Mouse (Mus musculus): Measurements from ENCODE around the gene Olfr212. TPM values are rescaled to one million over a fixed set of nuclear protein-coding genes. Genes with fewer than 3 reads are reported as not detected.
"Not testable (repeated sequence)": the region's sequence is repeated elsewhere in the genome, so short reads cannot be mapped to it uniquely, and the experiment has no call there.

Olfr212 gene
- polyA plus RNA-seq (2012; ENCODE audit: insufficient read depth, insufficient read length, missing spikeins): not detected in 2 replicates

- H3K4me3 ChIP-seq (ENCODE audit: insufficient read depth, low read length); H3K4me1 ChIP-seq (ENCODE audit: control insufficient read depth, insufficient read depth, low read length); H3K27ac ChIP-seq (ENCODE audit: insufficient read depth, low read depth, low read length): not testable (repeated sequence)
Measured at GRCm38 (mm10) chr6:116506302-116507003, at the start of gene Olfr212. Olfr212 (plus strand) TSS chr6:116506516.

GRCm38 (mm10) chr6:116458728-116459127 is 47.6 kb upstream of the Olfr212 start:
- peak overlapping the region; percentile 52 for H3K27ac ChIP-seq (ENCODE audit: insufficient read depth, low read depth, low read length)
- H3K4me3 ChIP-seq (ENCODE audit: insufficient read depth, low read length): no peak overlapping the region

GRCm38 (mm10) chr6:116459232-116459631 is 47.1 kb upstream of the Olfr212 start:
- TF ChIP-seq CTCF (IDR thresholded peaks at IDR 0.05; ENCODE audit: low read depth, low read length) (no peak), POLR2A (IDR thresholded peaks at IDR 0.05; ENCODE audit: borderline replicate concordance, low read depth, low read length) (no peak)
- Histone ChIP-seq H3K4me3 (ENCODE audit: insufficient read depth, low read length) (no peak overlapping the region), H3K27ac (ENCODE audit: insufficient read depth, low read depth, low read length) (peak overlapping the region; percentile 52), H3K4me1 (ENCODE audit: control insufficient read depth, insufficient read depth, low read length) (peaks cover 54% of the 10 kb centered on the region)

More at GRCm38 (mm10) chr6:116458728-116459127, 47.6 kb upstream of the Olfr212 start:
- H3K4me1 ChIP-seq (ENCODE audit: control insufficient read depth, insufficient read depth, low read length): peaks cover 54% of the 10 kb centered on the region
- TF ChIP-seq POLR2A (IDR thresholded peaks at IDR 0.05; ENCODE audit: borderline replicate concordance, low read depth, low read length): no peak

- peaks cover 45% of the 10 kb centered on the region for H3K4me1 ChIP-seq (ENCODE audit: control insufficient read depth, insufficient read depth, low read length)
- no peak within 1 kb of the TSS for H3K27ac ChIP-seq (ENCODE audit: insufficient read depth, low read depth, low read length)
- TF ChIP-seq CTCF (IDR thresholded peaks at IDR 0.05; ENCODE audit: low read depth, low read length) (no peak), POLR2A (IDR thresholded peaks at IDR 0.05; ENCODE audit: borderline replicate concordance, low read depth, low read length) (no peak)
- H3K4me3 ChIP-seq (ENCODE audit: insufficient read depth, low read length): peak within 1 kb of the TSS; percentile 60
Measured at GRCm38 (mm10) chr6:116460544-116461283, 45.6 kb upstream of the Olfr212 start, which contains the start of gene Alox5. Alox5 (minus strand) TSS chr6:116461178.

- H3K4me3 ChIP-seq (ENCODE audit: insufficient read depth, low read length): no peak overlapping the region
- H3K27ac ChIP-seq (ENCODE audit: insufficient read depth, low read depth, low read length): no peak overlapping the region
- TF ChIP-seq CTCF (IDR thresholded peaks at IDR 0.05; ENCODE audit: low read depth, low read length) (no peak), POLR2A (IDR thresholded peaks at IDR 0.05; ENCODE audit: borderline replicate concordance, low read depth, low read length) (no peak)
- H3K4me1 ChIP-seq (ENCODE audit: control insufficient read depth, insufficient read depth, low read length): peaks cover 7% of the 10 kb centered on the region
Measured at GRCm38 (mm10) chr6:116468081-116468480, 38.2 kb upstream of the Olfr212 start.

- TF ChIP-seq POLR2A (IDR thresholded peaks at IDR 0.05; ENCODE audit: borderline replicate concordance, low read depth, low read length): no peak
- TF ChIP-seq CTCF (IDR thresholded peaks at IDR 0.05; ENCODE audit: low read depth, low read length): no peak
- Histone ChIP-seq H3K4me3 (ENCODE audit: insufficient read depth, low read length) (no peak overlapping the region), H3K4me1 (ENCODE audit: control insufficient read depth, insufficient read depth, low read length) (peaks cover 24% of the 10 kb centered on the region), H3K27ac (ENCODE audit: insufficient read depth, low read depth, low read length) (no peak overlapping the region)
Measured at GRCm38 (mm10) chr6:116485081-116485480, 21.2 kb upstream of the Olfr212 start.

- H3K27ac ChIP-seq (ENCODE audit: insufficient read depth, low read depth, low read length): peak overlapping the region; percentile 66
- TF ChIP-seq POLR2A (IDR thresholded peaks at IDR 0.05; ENCODE audit: borderline replicate concordance, low read depth, low read length) (no peak), CTCF (IDR thresholded peaks at IDR 0.05; ENCODE audit: low read depth, low read length) (no peak)
- H3K4me3 ChIP-seq (ENCODE audit: insufficient read depth, low read length): no peak overlapping the region
- peaks cover 24% of the 10 kb centered on the region for H3K4me1 ChIP-seq (ENCODE audit: control insufficient read depth, insufficient read depth, low read length)
Measured at GRCm38 (mm10) chr6:116486833-116487232, 19.5 kb upstream of the Olfr212 start.

GRCm38 (mm10) chr6:116488791-116489190 is 17.5 kb upstream of the Olfr212 start, which contains the start of gene Olfr211:
Olfr211 (plus strand) TSS chr6:116489091.
- Histone ChIP-seq H3K4me3 (ENCODE audit: insufficient read depth, low read length) (no peak within 1 kb of the TSS), H3K4me1 (ENCODE audit: control insufficient read depth, insufficient read depth, low read length) (peaks cover 27% of the 10 kb centered on the region), H3K27ac (ENCODE audit: insufficient read depth, low read depth, low read length) (no peak within 1 kb of the TSS)
- TF ChIP-seq CTCF (IDR thresholded peaks at IDR 0.05; ENCODE audit: low read depth, low read length) (no peak), POLR2A (IDR thresholded peaks at IDR 0.05; ENCODE audit: borderline replicate concordance, low read depth, low read length) (no peak)

- Histone ChIP-seq H3K4me1 (ENCODE audit: control insufficient read depth, insufficient read depth, low read length) (peaks cover 8% of the 10 kb centered on the region), H3K27ac (ENCODE audit: insufficient read depth, low read depth, low read length) (no peak overlapping the region), H3K4me3 (ENCODE audit: insufficient read depth, low read length) (no peak overlapping the region)
- TF ChIP-seq CTCF (IDR thresholded peaks at IDR 0.05; ENCODE audit: low read depth, low read length) (no peak), POLR2A (IDR thresholded peaks at IDR 0.05; ENCODE audit: borderline replicate concordance, low read depth, low read length) (no peak)
Measured at GRCm38 (mm10) chr6:116493742-116494141, 12.6 kb upstream of the Olfr212 start.

GRCm38 (mm10) chr6:116495960-116496359 is 10.4 kb upstream of the Olfr212 start:
- Histone ChIP-seq H3K4me1 (ENCODE audit: control insufficient read depth, insufficient read depth, low read length) (peaks cover 4% of the 10 kb centered on the region), H3K4me3 (ENCODE audit: insufficient read depth, low read length) (no peak overlapping the region), H3K27ac (ENCODE audit: insufficient read depth, low read depth, low read length) (no peak overlapping the region)
- TF ChIP-seq CTCF (IDR thresholded peaks at IDR 0.05; ENCODE audit: low read depth, low read length) (no peak), POLR2A (IDR thresholded peaks at IDR 0.05; ENCODE audit: borderline replicate concordance, low read depth, low read length) (no peak)

All from bone marrow macrophage, adult 2 months (primary cell).